Mouse (Mus musculus): Measurements from ENCODE around the gene Inmt. TPM values are rescaled to one million over a fixed set of nuclear protein-coding genes. Genes with fewer than 3 reads are reported as not detected.
A peak's percentile ranks its signal among the peaks of the same experiment; 100 is the strongest.

The Inmt gene
- polyA plus RNA-seq (2015; fragmentation: Nextera tagmentation; extraction: Ambion mirVana): 0.19 TPM in 1 of 2 replicates, not detected in the other

DNA sequence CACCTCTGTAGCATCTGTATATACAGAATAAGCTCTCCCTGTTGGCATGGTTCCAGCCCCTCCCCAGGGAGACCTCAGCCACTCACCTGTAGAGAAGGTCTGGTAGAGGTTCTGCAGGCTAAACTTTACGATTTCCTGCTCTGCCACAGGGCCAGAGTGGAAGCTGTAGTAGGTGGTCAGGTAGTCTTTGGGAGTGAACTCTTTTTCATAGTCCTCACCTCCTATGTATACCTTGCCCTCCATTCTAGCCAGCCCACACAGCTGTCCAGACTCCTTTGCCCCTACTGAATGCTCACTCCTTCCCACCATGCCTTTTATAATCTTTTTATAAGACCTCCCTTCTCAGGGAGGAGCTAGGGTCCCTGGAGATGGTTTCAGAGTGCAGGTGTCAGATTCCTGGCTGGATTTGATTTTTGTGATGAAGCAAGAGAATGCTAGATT is at the start of gene Inmt:
Gene Inmt, minus strand, starts transcription at position 303 of the 441 bp plus-strand sequence.
- 54% methylated on average over 1 of the region's 1 CpGs for WGBS
- Histone ChIP-seq H3K4me2 (ENCODE audit: low read depth, low read length) (no peak within 1 kb of the TSS), H3K9ac (ENCODE audit: low read length) (no peak within 1 kb of the TSS), H3K4me1 (replicated peaks; ENCODE audit: control insufficient read depth, insufficient read depth, low read length) (peaks cover 8% of the 10 kb centered on the region), H3K27ac (ENCODE audit: low read length) (no peak within 1 kb of the TSS), H3K27me3 (ENCODE audit: control insufficient read depth, insufficient read depth, low read depth, low read length) (no peaks in the 10 kb centered on the region), H3K36me3 (ENCODE audit: control insufficient read depth, insufficient read depth, low read length) (no peaks in the 10 kb centered on the region), H3K4me3 (ENCODE audit: low read length) (no peak within 1 kb of the TSS), H3K9me3 (ENCODE audit: control insufficient read depth, low read length) (no peaks in the 10 kb centered on the region)
- no peak for ATAC-seq (ENCODE audit: low read depth)

DNA sequence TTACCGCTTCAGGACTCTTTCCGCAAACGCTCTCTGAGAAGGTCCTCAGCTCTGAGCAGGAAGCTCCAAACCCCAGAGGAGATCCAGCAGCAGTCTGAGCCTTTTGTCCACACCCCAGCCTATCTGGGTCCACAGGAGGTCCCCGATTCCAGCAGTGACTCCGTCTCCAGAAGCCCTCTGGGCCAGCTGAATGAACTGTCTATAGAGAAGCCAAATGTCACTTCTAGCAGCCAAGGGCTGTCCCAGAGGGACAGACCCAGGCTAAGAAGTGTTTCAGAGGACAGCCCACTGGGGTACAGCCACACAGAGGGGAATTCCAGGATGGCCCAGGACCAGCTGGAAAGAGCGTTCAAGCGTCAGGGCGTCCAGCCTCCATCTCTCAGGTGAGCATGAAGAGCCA is 49.1 kb upstream of the Inmt start:
- Histone ChIP-seq H3K4me1 (replicated peaks; ENCODE audit: control insufficient read depth, insufficient read depth, low read length) (no peaks in the 10 kb centered on the region), H3K27me3 (ENCODE audit: control insufficient read depth, insufficient read depth, low read depth, low read length) (no peaks in the 10 kb centered on the region), H3K4me3 (ENCODE audit: low read length) (no peak overlapping the region), H3K9me3 (ENCODE audit: control insufficient read depth, low read length) (no peaks in the 10 kb centered on the region), H3K9ac (ENCODE audit: low read length) (no peak overlapping the region), H3K4me2 (ENCODE audit: low read depth, low read length) (no peak overlapping the region), H3K27ac (ENCODE audit: low read length) (no peak overlapping the region), H3K36me3 (ENCODE audit: control insufficient read depth, insufficient read depth, low read length) (peaks cover 16% of the 10 kb centered on the region)
- WGBS: 91% methylated on average over 8 of the region's 8 CpGs
- no peak for ATAC-seq (ENCODE audit: low read depth)

DNA sequence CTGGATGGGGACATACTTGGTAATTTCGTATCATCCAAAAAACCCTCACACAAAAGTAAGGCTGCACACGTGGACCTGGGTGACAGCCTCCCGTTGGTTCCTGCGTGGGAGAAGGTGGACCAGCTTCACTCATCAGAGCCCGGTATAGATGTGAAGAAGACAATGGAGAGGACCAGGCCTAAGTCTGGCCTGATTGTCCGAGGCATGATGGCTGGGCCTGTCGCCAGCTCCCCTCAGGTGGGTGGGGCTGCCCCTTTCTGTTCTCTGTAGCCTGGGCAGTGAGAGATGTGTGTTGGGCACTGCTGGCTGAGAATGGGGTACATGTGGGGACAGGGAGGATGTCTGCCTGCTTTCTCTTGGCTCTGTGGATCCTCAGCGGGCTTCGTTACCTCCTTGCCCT is 43.4 kb upstream of the Inmt start:
- no peak overlapping the region for H3K27ac ChIP-seq (ENCODE audit: low read length)
- no peaks in the 10 kb centered on the region for H3K9me3 ChIP-seq (ENCODE audit: control insufficient read depth, low read length)
- ATAC-seq (ENCODE audit: low read depth): no peak
- H3K4me1 ChIP-seq (replicated peaks; ENCODE audit: control insufficient read depth, insufficient read depth, low read length): 0 out of 2 replicates have a peak, but pooled peaks cover 2% of the 10 kb centered on the region
- no peaks in the 10 kb centered on the region for H3K27me3 ChIP-seq (ENCODE audit: control insufficient read depth, insufficient read depth, low read depth, low read length)
- peaks cover 10% of the 10 kb centered on the region for H3K36me3 ChIP-seq (ENCODE audit: control insufficient read depth, insufficient read depth, low read length)
- H3K9ac ChIP-seq (ENCODE audit: low read length): no peak overlapping the region
- H3K4me3 ChIP-seq (ENCODE audit: low read length): no peak overlapping the region
- WGBS: 86% methylated on average over 9 of the region's 9 CpGs
- H3K4me2 ChIP-seq (ENCODE audit: low read depth, low read length): no peak overlapping the region

DNA sequence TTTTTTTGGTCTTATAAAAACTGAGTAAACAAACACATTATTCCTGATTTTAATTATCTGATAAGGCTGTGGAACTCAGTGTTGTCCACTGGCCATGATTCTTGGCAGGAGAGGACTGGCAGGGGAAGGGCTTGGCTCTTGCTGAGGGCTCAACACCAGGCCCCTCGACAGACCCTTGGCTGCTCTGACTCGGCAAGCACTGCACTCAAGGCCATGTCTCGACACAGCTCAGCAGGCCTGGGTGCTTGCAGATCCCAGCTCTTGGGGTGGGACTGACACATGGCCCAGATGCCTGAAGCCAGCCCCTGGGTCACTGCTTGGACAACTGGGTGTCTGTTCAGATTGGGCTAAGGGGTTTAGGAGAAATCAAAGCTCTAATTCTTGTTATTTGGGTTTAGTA is 39.7 kb upstream of the Inmt start:
- 0 out of 2 replicates have a peak, but pooled peaks cover 2% of the 10 kb centered on the region for H3K4me1 ChIP-seq (replicated peaks; ENCODE audit: control insufficient read depth, insufficient read depth, low read length)
- no peak overlapping the region for H3K4me2 ChIP-seq (ENCODE audit: low read depth, low read length)
- no peak overlapping the region for H3K9ac ChIP-seq (ENCODE audit: low read length)
- H3K9me3 ChIP-seq (ENCODE audit: control insufficient read depth, low read length): no peaks in the 10 kb centered on the region
- WGBS: 29% methylated on average over 3 of the region's 3 CpGs
- peaks cover 7% of the 10 kb centered on the region for H3K36me3 ChIP-seq (ENCODE audit: control insufficient read depth, insufficient read depth, low read length)
- no peak overlapping the region for H3K4me3 ChIP-seq (ENCODE audit: low read length)
- H3K27ac ChIP-seq (ENCODE audit: low read length): 0 out of 2 replicates have a peak overlapping the region, but pooled peaks have one; percentile 38
- peak; percentile 81 for ATAC-seq (ENCODE audit: low read depth)
- no peaks in the 10 kb centered on the region for H3K27me3 ChIP-seq (ENCODE audit: control insufficient read depth, insufficient read depth, low read depth, low read length)

DNA sequence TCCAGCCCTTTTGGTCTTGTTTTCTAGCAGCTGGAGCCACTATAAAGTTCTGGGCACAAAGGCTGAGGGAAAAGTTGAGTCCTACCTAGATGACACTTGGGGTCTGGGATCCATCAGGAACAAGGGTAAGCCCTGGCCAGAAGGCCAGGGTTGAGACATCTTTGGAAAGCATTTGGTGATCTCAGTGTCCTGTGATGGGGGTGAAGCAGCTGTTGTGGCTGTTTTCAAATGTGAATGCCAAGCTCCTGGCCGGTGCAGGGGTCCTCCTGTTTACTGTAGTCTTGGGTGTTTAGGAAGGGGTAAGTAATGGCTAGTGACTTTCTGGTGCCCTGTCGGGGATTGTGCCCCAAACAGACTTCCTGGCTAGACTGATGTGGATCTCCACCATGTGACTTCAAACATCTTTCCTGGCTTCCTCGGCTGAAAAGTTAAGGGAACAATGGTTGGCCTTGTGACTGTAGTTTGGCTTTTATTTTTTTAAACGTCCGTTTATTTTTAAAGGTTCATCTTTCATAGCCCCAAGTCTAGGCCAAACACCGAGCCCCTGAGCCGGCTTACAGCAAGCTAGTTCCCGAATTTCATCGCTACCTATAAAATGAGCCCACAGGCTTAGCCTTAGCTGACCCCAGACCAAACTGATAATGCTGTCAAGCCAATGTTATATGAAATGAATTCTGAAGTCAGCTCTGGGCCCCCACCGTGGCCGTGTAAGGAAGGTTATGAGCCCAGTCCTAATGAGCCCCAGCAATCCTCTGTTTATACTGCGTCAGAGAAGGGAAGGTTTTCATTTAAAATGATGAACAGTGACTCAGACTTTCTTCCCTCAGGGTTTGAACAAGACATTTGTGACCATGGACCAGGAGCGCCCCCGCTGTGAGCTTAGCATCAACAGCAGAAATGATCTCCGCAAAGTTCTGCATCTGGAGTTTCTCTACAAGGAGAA is 35.9 kb upstream of the Inmt start:
- peak; percentile 11; the same call in 1 of the 2 replicates for ATAC-seq (ENCODE audit: low read depth)
- H3K4me2 ChIP-seq (ENCODE audit: low read depth, low read length): no peak overlapping the region
- H3K4me1 ChIP-seq (replicated peaks; ENCODE audit: control insufficient read depth, insufficient read depth, low read length): 0 out of 2 replicates have a peak, but pooled peaks cover 2% of the 10 kb centered on the region
- no peaks in the 10 kb centered on the region for H3K9me3 ChIP-seq (ENCODE audit: control insufficient read depth, low read length)
- no peak overlapping the region for H3K4me3 ChIP-seq (ENCODE audit: low read length)
- 56% methylated on average over 15 of the region's 15 CpGs for WGBS
- peaks cover 4% of the 10 kb centered on the region; the same call in 1 of the 2 replicates for H3K36me3 ChIP-seq (ENCODE audit: control insufficient read depth, insufficient read depth, low read length)
- H3K27ac ChIP-seq (ENCODE audit: low read length): peak overlapping the region; percentile 34; the same call in 1 of the 2 replicates
- H3K27me3 ChIP-seq (ENCODE audit: control insufficient read depth, insufficient read depth, low read depth, low read length): no peaks in the 10 kb centered on the region
- no peak overlapping the region for H3K9ac ChIP-seq (ENCODE audit: low read length)

DNA sequence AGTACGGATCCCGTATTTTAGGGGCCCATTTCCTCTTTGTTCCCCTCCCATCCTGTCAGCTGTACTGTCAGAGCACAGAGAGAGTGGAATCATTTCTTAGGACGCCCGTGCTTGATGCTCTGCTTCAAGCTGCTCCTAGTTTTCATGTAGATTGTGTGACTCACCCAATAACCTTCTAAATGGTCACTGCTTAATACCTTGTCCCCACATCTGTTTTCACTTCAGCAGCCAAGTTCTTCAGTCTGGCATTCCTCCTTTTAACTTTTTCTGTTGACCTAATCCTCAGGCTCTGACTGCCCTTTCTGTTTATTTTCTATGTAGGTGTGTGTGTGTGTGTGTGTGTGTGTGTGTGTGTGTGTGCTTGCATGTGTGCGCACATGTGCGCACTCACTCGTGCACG is 32.9 kb upstream of the Inmt start:
- Histone ChIP-seq H3K4me2 (ENCODE audit: low read depth, low read length) (no peak overlapping the region), H3K9me3 (ENCODE audit: control insufficient read depth, low read length) (no peaks in the 10 kb centered on the region), H3K27me3 (ENCODE audit: control insufficient read depth, insufficient read depth, low read depth, low read length) (no peaks in the 10 kb centered on the region), H3K36me3 (ENCODE audit: control insufficient read depth, insufficient read depth, low read length) (peaks cover 4% of the 10 kb centered on the region; the same call in 1 of the 2 replicates), H3K4me1 (replicated peaks; ENCODE audit: control insufficient read depth, insufficient read depth, low read length) (peaks cover 5% of the 10 kb centered on the region), H3K27ac (ENCODE audit: low read length) (no peak overlapping the region), H3K9ac (ENCODE audit: low read length) (no peak overlapping the region), H3K4me3 (ENCODE audit: low read length) (no peak overlapping the region)
- no peak for ATAC-seq (ENCODE audit: low read depth)
- 76% methylated on average over 8 of the region's 8 CpGs for WGBS

DNA sequence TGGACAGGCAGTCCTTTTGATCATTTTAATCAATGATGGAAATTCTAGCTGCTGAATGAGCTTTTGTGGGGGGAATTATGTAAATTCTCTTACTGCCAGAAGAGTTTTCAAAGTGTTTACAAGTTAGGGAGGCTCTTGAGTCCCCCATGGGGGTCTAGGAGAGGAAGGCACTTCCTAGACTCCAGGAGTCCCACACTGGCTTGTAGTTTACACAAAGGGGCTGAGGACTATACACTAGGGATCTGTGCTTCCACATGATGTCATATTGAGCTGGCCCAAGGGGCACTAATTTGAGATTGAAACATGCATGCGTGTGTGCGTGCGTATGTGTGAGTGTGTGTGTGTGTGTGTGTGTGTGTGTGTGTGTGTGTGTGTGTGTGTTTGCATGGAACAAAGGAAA is 29.1 kb upstream of the Inmt start:
- Histone ChIP-seq H3K27ac (ENCODE audit: low read length) (peak overlapping the region; percentile 93), H3K4me2 (ENCODE audit: low read depth, low read length) (peak overlapping the region; percentile 88), H3K4me3 (ENCODE audit: low read length) (peak overlapping the region; percentile 71), H3K9me3 (ENCODE audit: control insufficient read depth, low read length) (no peaks in the 10 kb centered on the region), H3K4me1 (replicated peaks; ENCODE audit: control insufficient read depth, insufficient read depth, low read length) (peaks cover 7% of the 10 kb centered on the region), H3K9ac (ENCODE audit: low read length) (peak overlapping the region; percentile 77), H3K27me3 (ENCODE audit: control insufficient read depth, insufficient read depth, low read depth, low read length) (no peaks in the 10 kb centered on the region), H3K36me3 (ENCODE audit: control insufficient read depth, insufficient read depth, low read length) (no peaks in the 10 kb centered on the region)
- 61% methylated on average over 3 of the region's 3 CpGs for WGBS
- peak; percentile 32 for ATAC-seq (ENCODE audit: low read depth)

DNA sequence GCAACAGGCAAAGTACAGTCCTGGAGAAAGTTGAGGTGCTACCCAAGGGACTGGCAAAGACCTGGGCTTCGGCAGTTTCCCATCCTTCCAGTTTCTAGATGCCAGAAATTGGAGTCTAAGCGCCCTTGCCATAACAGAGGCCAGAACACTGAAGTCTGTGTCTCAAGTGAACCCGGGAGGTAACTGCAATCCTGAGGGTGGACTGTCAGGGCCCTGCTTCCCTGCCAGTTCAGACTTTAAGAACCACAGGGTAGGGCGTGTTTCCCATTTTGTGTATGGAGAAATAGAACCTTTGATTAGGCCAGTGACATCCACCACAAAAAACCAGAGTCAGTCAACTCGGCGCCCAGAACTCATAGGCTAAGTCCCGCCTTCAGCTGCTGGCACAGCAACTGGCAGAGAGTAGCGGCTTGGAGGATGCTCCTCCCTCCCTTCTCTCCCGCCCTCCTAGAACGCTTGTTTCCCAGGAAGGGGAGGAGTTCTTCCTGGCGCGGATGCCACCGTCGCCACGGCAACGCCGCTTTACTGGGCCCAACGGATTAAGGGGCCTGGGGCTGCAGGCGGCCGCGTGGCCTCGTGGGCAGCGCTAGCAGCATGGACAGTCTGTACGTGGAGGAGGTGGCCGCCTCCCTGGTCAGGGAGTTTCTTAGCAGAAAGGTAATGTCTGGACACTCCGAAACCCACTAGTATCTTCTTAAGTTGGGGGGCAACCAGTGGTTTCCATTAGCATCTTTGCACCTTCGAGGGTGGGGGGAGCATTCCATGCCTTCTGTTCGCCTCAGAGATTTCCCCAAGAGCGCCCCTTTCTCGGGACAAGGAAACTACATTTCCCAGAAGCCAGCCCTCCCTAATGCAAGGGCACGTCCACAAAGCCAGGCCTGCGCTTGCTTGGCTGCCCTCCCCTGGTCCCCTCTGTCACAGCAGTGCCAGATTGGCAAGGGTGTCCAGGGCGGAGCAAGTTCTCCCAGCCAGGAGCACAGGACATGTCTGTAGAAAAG is 28.4 kb upstream of the Inmt start, which contains the start of gene Mindy4:
Gene Mindy4, plus strand, starts transcription at position 471 of the 998 bp plus-strand sequence.
- peak within 1 kb of the TSS; percentile 77 for H3K9ac ChIP-seq (ENCODE audit: low read length)
- H3K4me2 ChIP-seq (ENCODE audit: low read depth, low read length): peak within 1 kb of the TSS; percentile 88
- no peaks in the 10 kb centered on the region for H3K36me3 ChIP-seq (ENCODE audit: control insufficient read depth, insufficient read depth, low read length)
- peak; percentile 96 for ATAC-seq (ENCODE audit: low read depth)
- H3K9me3 ChIP-seq (ENCODE audit: control insufficient read depth, low read length): no peaks in the 10 kb centered on the region
- peaks cover 7% of the 10 kb centered on the region for H3K4me1 ChIP-seq (replicated peaks; ENCODE audit: control insufficient read depth, insufficient read depth, low read length)
- peak within 1 kb of the TSS; percentile 93 for H3K27ac ChIP-seq (ENCODE audit: low read length)
- peak within 1 kb of the TSS; percentile 71 for H3K4me3 ChIP-seq (ENCODE audit: low read length)
- no peaks in the 10 kb centered on the region for H3K27me3 ChIP-seq (ENCODE audit: control insufficient read depth, insufficient read depth, low read depth, low read length)
- 5% methylated on average over 33 of the region's 33 CpGs for WGBS
